Mouse (Mus musculus) heart, adult 2 months (tissue): ENCODE data around the gene Zfp296.

Experiments
- CTCF ChIP-seq: fragments of 200-600 bp; IDR thresholded peaks from 2 replicates; pipeline ENCODE4 v1.8.1; 2022; ENCODE audit warnings: antibody characterized with exemption, mild to moderate bottlenecking, moderate library complexity
- EP300 ChIP-seq: fragments of 200-500 bp; IDR thresholded peaks from 2 replicates; pipeline ENCODE4 v1.6.1; 2011; ENCODE audit warnings: low read depth, low read length, control low read depth; ENCODE audit not compliant: insufficient read depth
- POLR2A ChIP-seq: fragments of 200-500 bp; IDR thresholded peaks from 2 replicates; pipeline ENCODE4 v1.6.1; 2011; ENCODE audit warnings: mild to moderate bottlenecking, low read depth, low read length, control low read depth; ENCODE audit not compliant: insufficient read depth

- TF ChIP-seq CTCF, result no peak
- no peak for TF ChIP-seq EP300
- no peak for TF ChIP-seq POLR2A
Measured at GRCm38 (mm10) chr7:19557086-19557485, 20.0 kb upstream of the Zfp296 start.
